Mouse (Mus musculus) olfactory bulb, adult 2 months (tissue): ENCODE measurements around the gene 4921539E11Rik.

ENCODE experiments used
- CTCF ChIP-seq: fragments of 200-500 bp; IDR thresholded peaks from 2 replicates; pipeline ENCODE4 v1.5.1; 2012; ENCODE audit warnings: low read depth, mild to moderate bottlenecking, low read length, moderate library complexity; ENCODE audit not compliant: insufficient read depth
- POLR2A ChIP-seq: fragments of 200-500 bp; IDR thresholded peaks from 2 replicates; pipeline ENCODE4 v1.6.1; 2012; ENCODE audit warnings: mild to moderate bottlenecking, low read depth, low read length, moderate library complexity; ENCODE audit not compliant: insufficient read depth

GRCm38 (mm10) chr4:103208553-103208952, 82.1 kb downstream of the 4921539E11Rik start:
- TF ChIP-seq CTCF (no peak), POLR2A (no peak)
